Comparison of ENCODE assay signal across 13 mouse cellular contexts in the genomic region with DNA sequence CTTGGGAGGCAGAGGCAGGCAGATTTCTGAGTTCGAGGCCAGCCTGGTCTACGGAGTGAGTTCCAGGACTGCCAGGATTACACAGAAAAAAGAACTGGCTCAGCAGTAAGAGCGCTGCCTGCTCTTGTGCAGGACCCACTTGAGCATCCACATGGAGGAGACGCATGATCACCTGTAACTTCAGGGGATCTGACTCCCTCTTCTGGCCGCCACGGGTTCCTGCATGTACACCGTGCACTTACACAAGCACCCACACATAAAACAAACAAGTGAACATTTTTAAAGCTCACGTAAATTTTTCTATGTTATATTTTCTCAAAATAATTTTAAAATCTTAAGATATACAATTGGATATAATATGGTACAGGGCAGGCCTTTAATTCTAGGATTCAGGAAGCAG. TPM values are rescaled to one million over a fixed set of nuclear protein-coding genes. Genes with fewer than 3 reads are reported as not detected.
DNase-seq lines count a peak whose midpoint lies in the region; ATAC-seq and TF ChIP-seq lines count a peak whose summit lies in the region.
"Had no signal": no experiment of that assay in that cellular context is flagged by ENCODE, and none has a peak within 500 bp of the region (broad histone marks: within the 10 kb centered on the region; RNA-seq: fewer than 3 reads in every experiment).

No protein-coding gene starts in this region.

- no peak overlapping the region for H3K27ac ChIP-seq in kidney, adult 2 months (ENCODE audit: insufficient read depth, low read depth, low read length)
- H3K27ac ChIP-seq in ES-E14 (ENCODE audit: insufficient read depth, low read depth, low read length, poor library complexity, severe bottlenecking), result no peak overlapping the region
- no peak overlapping the region for H3K27ac ChIP-seq in midbrain, embryonic 15.5 days
- H3K27ac ChIP-seq: forebrain, embryonic 10.5 days; hindbrain, embryonic 15.5 days had no signal

- in situ Hi-C loops in ES-E14 (cut with MboI; ENCODE audit: low sequenced_read_pairs in 2 of 2, unreplicated experiment in 2 of 2), result no loop called here

- no peak overlapping the region for H3K4me2 ChIP-seq in midbrain, embryonic 15.5 days
- H3K4me2 ChIP-seq: hindbrain, embryonic 15.5 days had no signal

- peak overlapping the region; percentile 39; the same call in 1 of the 2 replicates for H3K9ac ChIP-seq in ES-E14 (ENCODE audit: insufficient read depth, low read depth, low read length, poor library complexity, severe bottlenecking)
- H3K9ac ChIP-seq in midbrain, embryonic 15.5 days, result no peak overlapping the region
- H3K9ac ChIP-seq: hindbrain, embryonic 15.5 days had no signal

- H3K27me3 ChIP-seq in kidney, adult 2 months (replicated peaks; ENCODE audit: control insufficient read depth, insufficient read depth, low read length), result no peaks in the 10 kb centered on the region
- H3K27me3 ChIP-seq in midbrain, embryonic 15.5 days (replicated peaks), result no peaks in the 10 kb centered on the region
- H3K27me3 ChIP-seq: hindbrain, embryonic 15.5 days had no signal

- ATAC-seq in megakaryocyte, adult 5-6 weeks (ENCODE audit: poor library complexity, severe bottlenecking), result peak; percentile 58
- no peak for ATAC-seq in midbrain, embryonic 15.5 days (replicated peaks)

- WGBS in kidney, adult 2 months, result 91% methylated on average over 8 of the region's 8 CpGs
- 91% methylated on average over 8 of the region's 8 CpGs for WGBS in midbrain, embryonic 15.5 days

- peak; percentile 53 for TF ChIP-seq CTCF in kidney, adult 2 months (conservative IDR thresholded peaks at IDR 0.05; ENCODE audit: insufficient read depth, insufficient read length, low read depth, low read length)

- DNase-seq in kidney, adult 2 months, result no peak
- no peak for DNase-seq in kidney, postnatal 14 days
- peak; percentile 12 for DNase-seq in 3T3-L1 (ENCODE audit: low read depth, low spot score)
- DNase-seq in ES-E14 (ENCODE audit: low read depth, low spot score), result no peak
- DNase-seq in frontal cortex, postnatal 25 days (ENCODE audit: low spot score in 2 of 2), result no peak
- DNase-seq in yolk sac, embryonic 10.5 days (ENCODE audit: low spot score), result no peak
- DNase-seq: midbrain, embryonic 14.5 days had no signal

- no peaks in the 10 kb centered on the region for H3K36me3 ChIP-seq in kidney, adult 2 months (ENCODE audit: control insufficient read depth, insufficient read depth, low read length)
- peaks cover 10% of the 10 kb centered on the region for H3K36me3 ChIP-seq in ES-E14 (ENCODE audit: control insufficient read depth, insufficient read depth, low read length, poor library complexity, severe bottlenecking)
- no peaks in the 10 kb centered on the region for H3K36me3 ChIP-seq in midbrain, embryonic 15.5 days (replicated peaks)
- H3K36me3 ChIP-seq: forebrain, embryonic 10.5 days; hindbrain, embryonic 15.5 days had no signal

- no peak for TF ChIP-seq POLR2A in kidney, adult 2 months (IDR thresholded peaks at IDR 0.05; ENCODE audit: low read depth, low read length)

- H3K4me1 ChIP-seq in kidney, adult 2 months (ENCODE audit: control insufficient read depth, insufficient read depth, low read length), result no peaks in the 10 kb centered on the region
- H3K4me1 ChIP-seq in ES-E14 (ENCODE audit: control insufficient read depth in 2 of 2, insufficient read depth in 2 of 2, low read length in 2 of 2, poor library complexity in 1 of 2), result peaks cover 2 to 9% of the 10 kb centered on the region in 2 experiments; a peak in 2 of 4 replicates
- H3K4me1 ChIP-seq in midbrain, embryonic 15.5 days, result 0 out of 2 replicates have a peak, but pooled peaks cover 6% of the 10 kb centered on the region

- H3K4me3 ChIP-seq in kidney, adult 2 months (ENCODE audit: insufficient read depth, low read depth, low read length), result no peak overlapping the region
- H3K4me3 ChIP-seq in ES-E14 (ENCODE audit: insufficient read depth in 1 of 2, low read depth in 1 of 2, low read length in 2 of 2, poor library complexity in 1 of 2, severe bottlenecking in 1 of 2), result no peak overlapping the region
- no peak overlapping the region for H3K4me3 ChIP-seq in midbrain, embryonic 15.5 days
- H3K4me3 ChIP-seq: forebrain, embryonic 10.5 days; hindbrain, embryonic 15.5 days had no signal

- no peaks in the 10 kb centered on the region for H3K9me3 ChIP-seq in ES-E14 (ENCODE audit: control insufficient read depth, insufficient read depth, low read depth, low read length)
- H3K9me3 ChIP-seq in midbrain, embryonic 15.5 days, result no peaks in the 10 kb centered on the region
- H3K9me3 ChIP-seq: forebrain, embryonic 10.5 days; hindbrain, embryonic 15.5 days had no signal

TF ChIP-seq in ES-E14, 5 proteins besides CTCF, POLR2A, EP300 and RAD21:
- TF ChIP-seq ZC3H11A (IDR thresholded peaks at IDR 0.05; ENCODE audit: borderline replicate concordance, low read depth, low read length), result peak; percentile 29; the same call in 1 of the 2 replicates
- TF ChIP-seq HCFC1 (IDR thresholded peaks at IDR 0.05; ENCODE audit: borderline replicate concordance, insufficient read depth, low read length), result no peak

RNA-seq across cellular contexts. Expression of a gene that starts 3.2 kb away (rescaled TPM):
- polyA plus RNA-seq in kidney, adult 2 months (2012; rRNA removed), result 11.3 and 15.2 TPM in 2 replicates
- 5.9 and 8.8 TPM in 2 replicates for total RNA-seq in ES-E14 (2012; rRNA removed)
- total RNA-seq in megakaryocyte, adult 5-6 weeks (2015), result 112 and 151 TPM in 2 replicates
- 78.0 and 87.4 TPM in 2 replicates for total RNA-seq in megakaryocyte, adult 5-6 weeks (2017)
- polyA plus RNA-seq in midbrain, embryonic 15.5 days (2015; fragmentation: Nextera tagmentation; extraction: Ambion mirVana), result 1.5 and 2.2 TPM in 2 replicates

RNA-seq across cellular contexts. Expression of a gene that starts 4.4 kb away (rescaled TPM):
- not detected in 2 replicates for polyA plus RNA-seq in kidney, adult 2 months (2012; rRNA removed)
- 155 and 219 TPM in 2 replicates for total RNA-seq in ES-E14 (2012; rRNA removed)
- 0.62 and 1.7 TPM in 2 replicates for total RNA-seq in megakaryocyte, adult 5-6 weeks (2015)
- 0.40 TPM in 1 of 2 replicates, not detected in the other for total RNA-seq in megakaryocyte, adult 5-6 weeks (2017)
- polyA plus RNA-seq in midbrain, embryonic 15.5 days (2015; fragmentation: Nextera tagmentation; extraction: Ambion mirVana), result not detected in 2 replicates
- total RNA-seq: layer of hippocampus, adult 18-20 months had no signal

RNA-seq across cellular contexts. Expression of a gene that starts 20.7 kb away (rescaled TPM):
- polyA plus RNA-seq in kidney, adult 2 months (2012; rRNA removed), result not detected in 2 replicates
- total RNA-seq in ES-E14 (2012; rRNA removed), result 19.2 and 19.6 TPM in 2 replicates
- total RNA-seq in megakaryocyte, adult 5-6 weeks (2015), result not detected in 2 replicates
- not detected in 2 replicates for total RNA-seq in megakaryocyte, adult 5-6 weeks (2017)
- not detected in 2 replicates for polyA plus RNA-seq in midbrain, embryonic 15.5 days (2015; fragmentation: Nextera tagmentation; extraction: Ambion mirVana)
- total RNA-seq: layer of hippocampus, adult 18-20 months had no signal
- polyA plus RNA-seq: forebrain, embryonic 10.5 days; gonadal fat pad, adult 2 months; hindbrain, embryonic 15.5 days; midbrain, embryonic 14.5 days had no signal

RNA-seq across cellular contexts. Expression of a gene that starts 51.9 kb away (rescaled TPM):
- not detected in 2 replicates for polyA plus RNA-seq in kidney, adult 2 months (2012; rRNA removed)
- 0.32 and 0.76 TPM in 2 replicates for total RNA-seq in ES-E14 (2012; rRNA removed)
- total RNA-seq in megakaryocyte, adult 5-6 weeks (2015), result 0.07 TPM in 1 of 2 replicates, not detected in the other
- not detected in 2 replicates for total RNA-seq in megakaryocyte, adult 5-6 weeks (2017)
- polyA plus RNA-seq in midbrain, embryonic 15.5 days (2015; fragmentation: Nextera tagmentation; extraction: Ambion mirVana), result 0.40 and 0.56 TPM in 2 replicates
- total RNA-seq: layer of hippocampus, adult 18-20 months had no signal
- polyA plus RNA-seq: forebrain, embryonic 10.5 days; gonadal fat pad, adult 2 months had no signal

Comparison
In these comparisons a context has a peak if more than half of its experiments do, and no peak if none do; other contexts are left out.
1. RNA of a gene that starts 4.4 kb away (total RNA-seq): 155 to 219 TPM in ES-E14; 0.40 to 1.7 TPM in megakaryocyte, adult 5-6 weeks; every median in the first group is over 10 times any median in the second.
2. RNA of a gene that starts 20.7 kb away (total RNA-seq): 19.2 to 19.6 TPM in ES-E14; not detected in megakaryocyte, adult 5-6 weeks; every median in the first group is over 10 times any median in the second.